In genomic region chr1:193174143-193174733, GRCm38 (mm10) we compare ENCODE assay signal across 7 mouse cellular contexts. TPM values are rescaled to one million over a fixed set of nuclear protein-coding genes. Genes with fewer than 3 reads are reported as not detected.
A peak's percentile ranks its signal among the peaks of the same experiment; 100 is the strongest.
DNase-seq lines count a peak whose midpoint lies in the region; ATAC-seq and TF ChIP-seq lines count a peak whose summit lies in the region.

No protein-coding gene starts in this region.

- no peaks in the 10 kb centered on the region for H3K9me3 ChIP-seq in forebrain, embryonic 13.5 days (replicated peaks)
- no peaks in the 10 kb centered on the region for H3K9me3 ChIP-seq in limb, embryonic 14.5 days (ENCODE audit: control insufficient read depth, low read length)

- WGBS in thymus, adult 2 months = 84% methylated on average over 13 of the region's 13 CpGs
- 91% methylated on average over 13 of the region's 13 CpGs for WGBS in forebrain, embryonic 13.5 days
- WGBS in limb, embryonic 14.5 days = 87% methylated on average over 13 of the region's 13 CpGs

- H3K4me3 ChIP-seq in thymus, adult 2 months (ENCODE audit: control insufficient read depth, insufficient read depth, low read length) = no peak overlapping the region
- H3K4me3 ChIP-seq in forebrain, embryonic 13.5 days = peak overlapping the region; percentile 78; the same call in 1 of the 2 replicates
- H3K4me3 ChIP-seq in limb, embryonic 14.5 days (replicated peaks; ENCODE audit: low read length) = peak overlapping the region; percentile 69

- peaks cover 11% of the 10 kb centered on the region for H3K36me3 ChIP-seq in thymus, adult 2 months (ENCODE audit: control insufficient read depth, insufficient read depth, low read length)
- H3K36me3 ChIP-seq in forebrain, embryonic 13.5 days (ENCODE audit: poor library complexity, severe bottlenecking) = no peaks in the 10 kb centered on the region
- H3K36me3 ChIP-seq in limb, embryonic 14.5 days (ENCODE audit: control insufficient read depth, insufficient read depth, low read length) = no peaks in the 10 kb centered on the region

- no peaks in the 10 kb centered on the region for H3K27me3 ChIP-seq in thymus, adult 2 months (ENCODE audit: control insufficient read depth, insufficient read depth, low read length)
- H3K27me3 ChIP-seq in forebrain, embryonic 13.5 days = no peaks in the 10 kb centered on the region
- no peaks in the 10 kb centered on the region for H3K27me3 ChIP-seq in limb, embryonic 14.5 days (ENCODE audit: control insufficient read depth, insufficient read depth, low read length)

- peak; percentile 16 for DNase-seq in thymus, adult 2 months
- DNase-seq in thymus, postnatal 10 days (ENCODE audit: low spot score in 2 of 2) = no peak
- no peak for DNase-seq in limb, embryonic 14.5 days (ENCODE audit: low spot score)
- no peak for DNase-seq in ovary, postnatal 10 days (ENCODE audit: low spot score)
- no peak for DNase-seq in spleen, postnatal 36 days (ENCODE audit: low spot score in 2 of 2)
- DNase-seq in left cerebral cortex, postnatal 4 days = no peak

- peak overlapping the region; percentile 73 for H3K9ac ChIP-seq in forebrain, embryonic 13.5 days
- H3K9ac ChIP-seq in limb, embryonic 14.5 days (ENCODE audit: low read depth, low read length, severe bottlenecking) = peak overlapping the region; percentile 83

- H3K4me2 ChIP-seq in forebrain, embryonic 13.5 days = peak overlapping the region; percentile 70
- peak overlapping the region; percentile 85 for H3K4me2 ChIP-seq in limb, embryonic 14.5 days (replicated peaks; ENCODE audit: low read depth, low read length, severe bottlenecking)

- intact Hi-C loops in left cerebral cortex, postnatal 4 days (cut with DNase I) = no loop called here

- no peak for TF ChIP-seq CTCF in thymus, adult 2 months (IDR thresholded peaks at IDR 0.05; ENCODE audit: borderline replicate concordance, control insufficient read depth, extremely low read depth, insufficient read depth, low read length, poor library complexity)

- ATAC-seq in forebrain, embryonic 13.5 days = no peak
- no peak for ATAC-seq in limb, embryonic 14.5 days (ENCODE audit: low FRiP score, low read depth)

- peaks cover 19% of the 10 kb centered on the region for H3K4me1 ChIP-seq in thymus, adult 2 months (replicated peaks; ENCODE audit: control insufficient read depth, insufficient read depth, low read length)
- H3K4me1 ChIP-seq in forebrain, embryonic 13.5 days = peaks cover 43% of the 10 kb centered on the region
- H3K4me1 ChIP-seq in limb, embryonic 14.5 days (ENCODE audit: control insufficient read depth, insufficient read depth, low read length) = peaks cover 13% of the 10 kb centered on the region

- no peak for TF ChIP-seq POLR2A in thymus, adult 2 months (IDR thresholded peaks at IDR 0.05; ENCODE audit: control insufficient read depth, extremely low read depth, insufficient read depth, low read length, poor library complexity)
- no peak for TF ChIP-seq POLR2A in limb, embryonic 14.5 days (IDR thresholded peaks at IDR 0.05; ENCODE audit: borderline replicate concordance, extremely low read depth, insufficient read depth, insufficient read length)

- peak overlapping the region; percentile 84 for H3K27ac ChIP-seq in thymus, adult 2 months (ENCODE audit: control insufficient read depth, insufficient read depth, low read length)
- 0 out of 2 replicates have a peak overlapping the region, but pooled peaks have one; percentile 71 for H3K27ac ChIP-seq in forebrain, embryonic 13.5 days
- peak overlapping the region; percentile 81; the same call in 1 of the 2 replicates for H3K27ac ChIP-seq in limb, embryonic 14.5 days (replicated peaks; ENCODE audit: low read depth, low read length)

RNA-seq across cellular contexts. Expression of gene A130010J15Rik, which starts 6.4 kb away (rescaled TPM):
- 6.8 and 7.2 TPM in 2 replicates for polyA plus RNA-seq in thymus, adult 2 months (2012; rRNA removed)
- polyA plus RNA-seq in forebrain, embryonic 13.5 days (2015; fragmentation: Nextera tagmentation; extraction: Ambion mirVana) = 12.2 and 14.5 TPM in 2 replicates
- 7.8 and 9.6 TPM in 2 replicates for polyA plus RNA-seq in limb, embryonic 14.5 days (2012; rRNA removed)
- polyA plus RNA-seq in limb, embryonic 14.5 days (2014; fragmentation: Nextera tagmentation; extraction: Ambion mirVana) = 15.1 and 15.4 TPM in 2 replicates
- 1 to 10 TPM; 6.8 to 7.8 TPM for total RNA-seq in left cerebral cortex, postnatal 4 days (2021)

RNA-seq across cellular contexts. Expression of gene Irf6, which starts 21.3 kb away (rescaled TPM):
- 18.6 and 26.5 TPM in 2 replicates for polyA plus RNA-seq in thymus, adult 2 months (2012; rRNA removed)
- 0.63 and 0.79 TPM in 2 replicates for polyA plus RNA-seq in forebrain, embryonic 13.5 days (2015; fragmentation: Nextera tagmentation; extraction: Ambion mirVana)
- polyA plus RNA-seq in limb, embryonic 14.5 days (2012; rRNA removed) = 18.6 and 23.5 TPM in 2 replicates
- polyA plus RNA-seq in limb, embryonic 14.5 days (2014; fragmentation: Nextera tagmentation; extraction: Ambion mirVana) = 39.8 and 50.0 TPM in 2 replicates
- 1 to 10 TPM in 1 of 2 experiments, under 1 TPM in 1; 0.79 to 1.1 TPM for total RNA-seq in left cerebral cortex, postnatal 4 days (2021)

RNA-seq across cellular contexts. Expression of gene Traf3ip3, which starts 27.3 kb away (rescaled TPM):
- 128 and 142 TPM in 2 replicates for polyA plus RNA-seq in thymus, adult 2 months (2012; rRNA removed)
- 0.58 and 1.0 TPM in 2 replicates for polyA plus RNA-seq in forebrain, embryonic 13.5 days (2015; fragmentation: Nextera tagmentation; extraction: Ambion mirVana)
- 9.7 and 18.8 TPM in 2 replicates for polyA plus RNA-seq in limb, embryonic 14.5 days (2012; rRNA removed)
- 17.6 and 22.6 TPM in 2 replicates for polyA plus RNA-seq in limb, embryonic 14.5 days (2014; fragmentation: Nextera tagmentation; extraction: Ambion mirVana)
- total RNA-seq in left cerebral cortex, postnatal 4 days (2021) = 1 to 10 TPM; 1.0 to 2.0 TPM

RNA-seq across cellular contexts. Expression of gene Lamb3, which starts 33.3 kb away (rescaled TPM):
- polyA plus RNA-seq in thymus, adult 2 months (2012; rRNA removed) = 27.2 and 27.8 TPM in 2 replicates
- 0.32 and 0.55 TPM in 2 replicates for polyA plus RNA-seq in forebrain, embryonic 13.5 days (2015; fragmentation: Nextera tagmentation; extraction: Ambion mirVana)
- polyA plus RNA-seq in limb, embryonic 14.5 days (2012; rRNA removed) = 3.6 and 4.0 TPM in 2 replicates
- polyA plus RNA-seq in limb, embryonic 14.5 days (2014; fragmentation: Nextera tagmentation; extraction: Ambion mirVana) = 3.5 and 4.6 TPM in 2 replicates
- total RNA-seq in left cerebral cortex, postnatal 4 days (2021) = 1 to 10 TPM in 1 of 2 experiments, under 1 TPM in 1; 0.91 to 1.0 TPM

RNA-seq across cellular contexts. Expression of gene Diexf, which starts 44.2 kb away (rescaled TPM):
- polyA plus RNA-seq in thymus, adult 2 months (2012; rRNA removed) = 67.4 and 76.9 TPM in 2 replicates
- polyA plus RNA-seq in forebrain, embryonic 13.5 days (2015; fragmentation: Nextera tagmentation; extraction: Ambion mirVana) = 10.0 and 10.2 TPM in 2 replicates
- polyA plus RNA-seq in limb, embryonic 14.5 days (2012; rRNA removed) = 33.4 and 43.6 TPM in 2 replicates
- polyA plus RNA-seq in limb, embryonic 14.5 days (2014; fragmentation: Nextera tagmentation; extraction: Ambion mirVana) = 8.9 and 10.6 TPM in 2 replicates
- total RNA-seq in left cerebral cortex, postnatal 4 days (2021) = 10 to 100 TPM; 26.5 to 28.6 TPM

Comparison
In these comparisons a context has a peak if more than half of its experiments do, and no peak if none do; other contexts are left out.
1. RNA of gene Irf6, which starts 21.3 kb away (polyA plus RNA-seq): 18.6 to 50.0 TPM in limb, embryonic 14.5 days and 18.6 to 26.5 TPM in thymus, adult 2 months; 0.63 to 0.79 TPM in forebrain, embryonic 13.5 days; every median in the first group is over 10 times any median in the second.
2. Peak in every context shown above with its lines, with median percentiles within 50 percentile points of each other: H3K27ac ChIP-seq.